Mouse (Mus musculus): ENCODE measurements around the gene Vasn. TPM values are rescaled to one million over a fixed set of nuclear protein-coding genes. Genes with fewer than 3 reads are reported as not detected.

The Vasn gene
- total and polyA plus RNA-seq, 3 experiments: 2.0 to 5.0 (median 2.2) TPM

DNA sequence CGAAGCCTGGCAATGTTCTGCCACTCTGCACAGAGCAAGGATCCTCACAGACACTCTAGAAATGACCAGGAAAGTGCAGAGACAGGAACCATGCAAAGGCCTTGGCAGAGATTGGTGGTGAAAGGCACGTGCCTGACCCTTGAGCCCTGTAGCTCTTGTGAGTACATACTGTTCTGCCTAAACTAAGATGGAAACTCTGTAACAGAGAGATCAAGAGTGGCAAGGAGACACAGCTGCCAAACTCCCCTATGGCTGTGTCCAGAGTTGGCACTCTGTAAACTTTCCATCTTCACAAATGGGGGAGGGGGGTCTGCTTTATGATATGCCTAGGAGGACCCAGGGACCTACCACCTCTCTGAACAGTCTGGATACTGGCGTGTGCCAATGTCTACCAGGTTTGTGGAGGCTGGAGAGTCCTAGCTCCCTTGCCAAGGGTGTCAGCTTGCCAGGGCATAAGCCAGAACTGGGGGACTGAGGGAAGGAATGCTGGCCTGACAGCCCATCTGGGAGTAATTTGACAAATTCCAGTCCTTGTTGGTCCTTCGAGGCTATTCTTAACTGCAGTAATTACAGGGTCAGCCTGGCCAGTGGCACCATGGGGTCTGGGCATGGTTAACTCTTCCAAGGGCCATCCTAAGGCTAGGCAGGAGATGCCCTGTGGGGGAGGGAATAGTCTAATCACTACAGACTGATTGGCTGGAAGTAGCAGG lies 13.1 kb downstream of the Vasn start:
- dilution Hi-C loops (cut with MboI; ENCODE audit: extremely low pct_ligation_motif_present, extremely low pct_unique_long_range_greater_than_20kb, low sequenced_read_pairs) (no loop called here), in situ Hi-C loops (cut with MboI; ENCODE audit: low pct_ligation_motif_present, low pct_unique_long_range_greater_than_20kb, low sequenced_read_pairs) (no loop called here)
- no peak for DNase-seq (ENCODE audit: extremely low read depth)
- Histone ChIP-seq H3K79me2 (replicated peaks; ENCODE audit: control insufficient read depth, extremely low read depth, insufficient read depth, poor library complexity, severe bottlenecking) (no peaks in the 10 kb centered on the region), H3K36me3 (replicated peaks in 1 of 2; ENCODE audit: control insufficient read depth in 1 of 2, insufficient read depth in 1 of 2, low read length in 1 of 2) (peaks cover 81 to 100% of the 10 kb centered on the region in 2 experiments), H3K4me2 (ENCODE audit: insufficient read depth, low read depth, poor library complexity, severe bottlenecking) (no peak overlapping the region), H3K4me1 (ENCODE audit: control insufficient read depth in 1 of 2, insufficient read depth in 2 of 2) (peaks cover 0 to 13% of the 10 kb centered on the region in 2 experiments; a peak in 2 of 4 replicates), H3K27ac (ENCODE audit: insufficient read depth, low read depth) (no peak overlapping the region), H3K27me3 (replicated peaks) (no peaks in the 10 kb centered on the region), H3K9me3 (replicated peaks; ENCODE audit: low read length) (no peaks in the 10 kb centered on the region), H3K4me3 (replicated peaks in 1 of 3; ENCODE audit: low read depth in 2 of 3, low read length in 2 of 3, poor library complexity in 1 of 3) (no peak overlapping the region), H3K9ac (ENCODE audit: insufficient read depth, low read depth) (no peak overlapping the region)
- TF ChIP-seq HCFC1 (IDR thresholded peaks at IDR 0.05; ENCODE audit: low read depth, low read length) (no peak), BHLHE40 (IDR thresholded peaks at IDR 0.05; ENCODE audit: low read depth, low read length) (no peak), RAD21 (IDR thresholded peaks at IDR 0.05; ENCODE audit: low read depth, low read length) (no peak)

DNA sequence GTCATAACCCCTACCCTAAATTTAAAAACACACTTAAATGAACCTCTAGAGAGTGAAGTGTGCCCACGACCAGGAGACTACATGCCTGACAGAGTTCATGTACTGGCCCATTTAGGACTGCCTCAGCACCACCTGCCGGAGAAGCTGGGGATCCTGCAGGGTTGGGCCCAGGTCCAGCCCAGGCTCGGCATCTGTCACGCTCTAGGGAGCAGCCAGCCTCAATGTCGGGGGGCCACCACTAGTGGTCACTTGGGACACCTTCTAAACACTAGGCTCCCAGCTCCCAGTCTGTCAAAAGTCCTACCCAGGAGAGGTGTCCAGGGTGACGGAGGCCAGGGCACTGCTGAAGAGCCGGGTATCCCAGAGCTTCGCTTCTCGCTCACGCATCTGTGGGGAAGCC lies 15.0 kb downstream of the Vasn start:
- no peak overlapping the region for H3K27ac ChIP-seq (ENCODE audit: insufficient read depth, low read depth)
- no peaks in the 10 kb centered on the region for H3K9me3 ChIP-seq (replicated peaks; ENCODE audit: low read length)
- dilution Hi-C loops (cut with MboI; ENCODE audit: extremely low pct_ligation_motif_present, extremely low pct_unique_long_range_greater_than_20kb, low sequenced_read_pairs) (no loop called here), in situ Hi-C loops (cut with MboI; ENCODE audit: low pct_ligation_motif_present, low pct_unique_long_range_greater_than_20kb, low sequenced_read_pairs) (no loop called here)
- no peaks in the 10 kb centered on the region for H3K79me2 ChIP-seq (replicated peaks; ENCODE audit: control insufficient read depth, extremely low read depth, insufficient read depth, poor library complexity, severe bottlenecking)
- no peak overlapping the region for H3K4me2 ChIP-seq (ENCODE audit: insufficient read depth, low read depth, poor library complexity, severe bottlenecking)
- DNase-seq (ENCODE audit: extremely low read depth): no peak
- peaks cover 68 to 95% of the 10 kb centered on the region in 2 experiments for H3K36me3 ChIP-seq (replicated peaks in 1 of 2; ENCODE audit: control insufficient read depth in 1 of 2, insufficient read depth in 1 of 2, low read length in 1 of 2)
- H3K4me3 ChIP-seq (replicated peaks in 1 of 3; ENCODE audit: low read depth in 2 of 3, low read length in 2 of 3, poor library complexity in 1 of 3): no peak overlapping the region
- H3K4me1 ChIP-seq (ENCODE audit: control insufficient read depth in 1 of 2, insufficient read depth in 2 of 2): peaks cover 0 to 22% of the 10 kb centered on the region in 2 experiments; a peak in 2 of 4 replicates
- TF ChIP-seq CTCF (conservative IDR thresholded peaks at IDR 0.05 in 1 of 2, IDR thresholded peaks at IDR 0.05 in 1 of 2; ENCODE audit: low read depth in 2 of 2, low read length in 2 of 2) (no peak), UBTF (IDR thresholded peaks at IDR 0.05; ENCODE audit: low read depth, low read length) (no peak), USF2 (conservative IDR thresholded peaks at IDR 0.05; ENCODE audit: low read depth, low read length) (no peak), MEF2A (IDR thresholded peaks at IDR 0.05; ENCODE audit: borderline replicate concordance, low read depth, low read length) (no peak), ZMIZ1 (IDR thresholded peaks at IDR 0.05; ENCODE audit: low read depth, low read length) (no peak)
- no peaks in the 10 kb centered on the region for H3K27me3 ChIP-seq (replicated peaks)
- H3K9ac ChIP-seq (ENCODE audit: insufficient read depth, low read depth): no peak overlapping the region

DNA sequence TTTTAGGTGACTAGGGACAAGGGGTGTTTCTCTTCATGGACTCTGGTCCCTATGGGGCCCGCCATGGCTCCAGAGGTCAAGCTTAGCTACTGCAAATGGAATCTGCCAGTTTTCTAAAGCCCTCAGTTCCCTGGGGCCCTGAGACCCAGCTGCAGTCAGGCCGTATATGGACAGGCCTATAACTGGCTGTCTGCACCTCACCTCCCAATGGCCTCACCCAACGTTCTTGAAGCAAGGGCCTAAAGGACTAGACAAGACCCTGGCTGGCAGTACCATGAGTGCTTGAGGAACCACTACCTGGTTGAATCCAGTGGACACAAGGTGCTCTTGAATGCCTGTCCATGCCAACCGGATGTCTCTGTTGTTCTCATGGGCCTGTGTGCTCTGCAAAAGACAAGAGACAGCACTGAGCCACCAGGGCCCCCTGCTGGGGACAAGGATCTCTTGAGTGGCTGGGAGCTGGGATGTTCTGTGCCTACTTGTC lies 15.6 kb downstream of the Vasn start:
- no peaks in the 10 kb centered on the region for H3K9me3 ChIP-seq (replicated peaks; ENCODE audit: low read length)
- H3K4me1 ChIP-seq (ENCODE audit: control insufficient read depth in 1 of 2, insufficient read depth in 2 of 2): peaks cover 0 to 22% of the 10 kb centered on the region in 2 experiments; a peak in 2 of 4 replicates
- no peak overlapping the region for H3K9ac ChIP-seq (ENCODE audit: insufficient read depth, low read depth)
- H3K36me3 ChIP-seq (replicated peaks in 1 of 2; ENCODE audit: control insufficient read depth in 1 of 2, insufficient read depth in 1 of 2, low read length in 1 of 2): peaks cover 62 to 91% of the 10 kb centered on the region in 2 experiments
- in situ Hi-C loops (cut with MboI; ENCODE audit: low pct_ligation_motif_present, low pct_unique_long_range_greater_than_20kb, low sequenced_read_pairs): no loop called here
- no peaks in the 10 kb centered on the region for H3K79me2 ChIP-seq (replicated peaks; ENCODE audit: control insufficient read depth, extremely low read depth, insufficient read depth, poor library complexity, severe bottlenecking)
- no peak for DNase-seq (ENCODE audit: extremely low read depth)
- H3K27ac ChIP-seq (ENCODE audit: insufficient read depth, low read depth): no peak overlapping the region
- dilution Hi-C loops (cut with MboI; ENCODE audit: extremely low pct_ligation_motif_present, extremely low pct_unique_long_range_greater_than_20kb, low sequenced_read_pairs): no loop called here
- no peaks in the 10 kb centered on the region for H3K27me3 ChIP-seq (replicated peaks)
- no peak overlapping the region for H3K4me2 ChIP-seq (ENCODE audit: insufficient read depth, low read depth, poor library complexity, severe bottlenecking)
- TF ChIP-seq SMC3 (IDR thresholded peaks at IDR 0.05; ENCODE audit: low read depth, low read length): peak; percentile 43
- no peak for TF ChIP-seq JUN (IDR thresholded peaks at IDR 0.05; ENCODE audit: insufficient read depth, low read depth, low read length)
- no peak for TF ChIP-seq ZNF384 (IDR thresholded peaks at IDR 0.05; ENCODE audit: low read depth, low read length)
- peak; percentile 29 for TF ChIP-seq RAD21 (IDR thresholded peaks at IDR 0.05; ENCODE audit: low read depth, low read length)
- TF ChIP-seq CTCF (conservative IDR thresholded peaks at IDR 0.05 in 1 of 2, IDR thresholded peaks at IDR 0.05 in 1 of 2; ENCODE audit: low read depth in 2 of 2, low read length in 2 of 2): peak in 1 of 2 experiments; percentile 45; a peak in 2 of 4 replicates
- no peak for TF ChIP-seq USF1 (IDR thresholded peaks at IDR 0.05; ENCODE audit: low read depth, low read length)
- no peak overlapping the region for H3K4me3 ChIP-seq (replicated peaks in 1 of 3; ENCODE audit: low read depth in 2 of 3, low read length in 2 of 3, poor library complexity in 1 of 3)

All from CH12.LX (cell line).